Mouse (Mus musculus) Patski (cell line): ENCODE data around the gene U90926. TPM values are rescaled to one million over a fixed set of nuclear protein-coding genes. Genes with fewer than 3 reads are reported as not detected.

Source experiments
- ATAC-seq: fragments of 100-300 bp; one replicate; pipeline ENCODE4 v1.8.0; 2021
- CTCF ChIA-PET: fragments of 350-600 bp; sonication (Branson Sonifier 250); formaldehyde crosslinking; loops from one replicate; lab custom pipeline; 2022; ENCODE audit warnings: inconsistent platforms; lab: Charles Lee
- POLR2A ChIA-PET: fragments of 350-600 bp; sonication (Branson Sonifier 250); formaldehyde crosslinking; loops from one replicate; lab custom pipeline; 2022; ENCODE audit warnings: antibody characterized with exemption, inconsistent platforms; lab: Charles Lee
- DNase-seq: peaks from one replicate; pipeline ENCODE4 v3.0.0-alpha.2; 2011; ENCODE audit warnings: low read depth, low spot score
- H3K27me3 ChIP-seq: fragments of 371-371 bp; one replicate; pipeline ENCODE4 v1.5.1; 2021
- CTCF ChIP-seq: fragments of 100-300 bp; IDR thresholded peaks from one replicate; pipeline ENCODE4 v1.5.1; 2021
- in situ Hi-C: fragments of 300-500 bp; cut with MboI; formaldehyde crosslinking; loops from 3 replicates; pipeline ENCODE4 v1.11.1; 2018; ENCODE audit warnings: low pct_unique_long_range_greater_than_20kb, mixed read lengths
- polyA plus RNA-seq: library from polyadenylated mRNA; unstranded; gene quantifications from one replicate; pipeline ENCODE4 v1.2.3, GENCODE M21; 2021

U90926 gene
- polyA plus RNA-seq, 1 experiment from 2014 or later = 0.33 TPM

GRCm38 (mm10) chr5:92219826-92220225, 4.6 kb upstream of the U90926 start:
- TF ChIP-seq CTCF = no peak
- H3K27me3 ChIP-seq = no peaks in the 10 kb centered on the region
- ChIA-PET CTCF (interaction anchor here (1.2 to 3.5 kb wide), 8 partner anchors 9 to 206 kb away, joined by 3 to 15 read pairs (median 4); no protein-coding TSS in a partner anchor), POLR2A (interaction anchor here (0.6 to 0.9 kb wide), 2 partner anchors 14 to 1340 kb away, joined by 3 read pairs; no protein-coding TSS in a partner anchor)
- DNase-seq (peak; percentile 88), ATAC-seq (peak; percentile 97)
- in situ Hi-C loops = no loop called here

DNA sequence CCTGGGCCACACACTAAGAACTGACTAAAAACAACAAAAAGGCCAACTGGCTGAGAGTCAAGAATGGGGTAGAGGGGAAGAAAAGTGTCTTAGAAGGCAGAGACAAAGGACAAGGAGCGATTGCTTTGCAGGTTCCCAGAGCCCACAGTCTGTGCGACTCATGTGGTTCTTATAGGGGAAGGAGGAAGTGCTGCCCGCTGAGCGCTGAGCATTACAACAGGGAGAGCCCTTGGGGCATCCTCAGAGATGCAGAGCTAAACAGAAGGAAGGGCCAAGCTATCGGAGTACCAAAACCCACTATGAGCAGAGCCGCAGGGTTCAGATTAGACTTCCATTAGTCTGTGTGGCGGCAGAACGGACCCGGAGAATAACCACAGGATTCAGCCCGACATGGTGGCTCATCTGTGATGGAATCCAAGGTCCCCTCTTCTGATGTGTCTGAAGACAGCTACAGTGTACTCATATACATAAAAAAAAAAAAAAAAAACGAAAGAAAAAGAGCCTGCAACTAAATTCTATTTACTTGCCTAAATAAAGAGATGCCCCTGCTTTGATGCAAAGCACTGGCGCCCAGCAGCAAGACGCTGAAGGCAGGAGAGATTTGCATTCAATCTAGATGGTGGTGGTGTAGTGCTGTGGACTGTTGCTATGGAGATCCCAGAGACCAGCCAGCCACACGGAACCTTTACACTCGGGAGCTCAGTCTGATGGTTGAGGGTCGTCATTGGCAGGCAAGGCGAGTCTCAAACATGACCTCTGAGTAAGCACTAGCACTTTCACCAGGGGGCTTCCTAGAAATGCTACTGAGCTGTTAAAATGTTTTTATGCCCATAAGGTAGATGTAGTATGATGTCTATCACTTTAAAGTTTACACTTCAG, 3.9 kb upstream of the U90926 start:
- POLR2A ChIA-PET = no interaction called here
- DNase-seq (no peak), ATAC-seq (no peak)
- CTCF ChIA-PET = interaction anchor here (1.2 to 3.5 kb wide), 7 partner anchors 9 to 70 kb away, joined by 3 to 15 read pairs (median 5); no protein-coding TSS in a partner anchor
- in situ Hi-C loops = no loop called here
- no peaks in the 10 kb centered on the region for H3K27me3 ChIP-seq
- no peak for TF ChIP-seq CTCF

GRCm38 (mm10) chr5:92212231-92212630, 3.0 kb downstream of the U90926 start:
- in situ Hi-C loops = no loop called here
- TF ChIP-seq CTCF = no peak
- ChIA-PET CTCF (no interaction called here), POLR2A (no interaction called here)
- ATAC-seq (no peak), DNase-seq (no peak)
- H3K27me3 ChIP-seq = no peaks in the 10 kb centered on the region

DNA sequence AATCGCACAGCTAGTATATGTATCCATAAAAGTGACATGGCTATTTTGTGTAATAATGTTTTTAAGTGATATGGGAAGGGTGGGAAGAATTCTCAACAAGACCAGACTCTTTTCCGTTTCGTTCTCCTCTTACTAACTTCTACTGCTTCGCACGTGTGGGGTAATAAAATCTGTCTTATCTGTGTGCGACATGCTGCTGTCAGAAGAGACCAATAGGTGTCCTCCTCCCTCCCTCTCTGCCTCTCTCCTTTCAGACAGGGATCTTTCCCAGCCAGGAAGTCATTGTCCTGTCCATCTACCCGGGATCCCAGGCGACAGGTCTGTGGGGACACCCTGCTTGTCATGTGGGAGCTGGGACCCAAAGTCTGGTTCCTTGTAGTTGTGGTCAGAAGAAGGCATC, 5.0 kb downstream of the U90926 start:
- POLR2A ChIA-PET = no interaction called here
- ATAC-seq (no peak), DNase-seq (no peak)
- in situ Hi-C loops = no loop called here
- CTCF ChIA-PET = interaction anchor here (1.4 kb wide), 1 partner anchor 8 kb away, joined by 3 read pairs; no protein-coding TSS in a partner anchor
- TF ChIP-seq CTCF = no peak
- no peaks in the 10 kb centered on the region for H3K27me3 ChIP-seq

- ChIA-PET POLR2A (interaction anchor here (1.0 kb wide), 1 partner anchor 14 kb away, joined by 3 read pairs; no protein-coding TSS in a partner anchor), CTCF (interaction anchor here (1.1 to 3.4 kb wide), 6 partner anchors 9 to 35 kb away, joined by 3 to 15 read pairs (median 6); partner anchors contain the start of gene U90926)
- TF ChIP-seq CTCF = no peak
- in situ Hi-C loops = no loop called here
- H3K27me3 ChIP-seq = no peaks in the 10 kb centered on the region
- DNase-seq (no peak), ATAC-seq (no peak)
Observed at GRCm38 (mm10) chr5:92206121-92206520, 9.1 kb downstream of the U90926 start.

- in situ Hi-C loops = no loop called here
- POLR2A ChIA-PET = interaction anchor here (1.0 kb wide), 1 partner anchor 15 kb away, joined by 3 read pairs; no protein-coding TSS in a partner anchor
- no peaks in the 10 kb centered on the region for H3K27me3 ChIP-seq
- no peak for TF ChIP-seq CTCF
- ATAC-seq (peak; percentile 46), DNase-seq (peak; percentile 50)
- CTCF ChIA-PET = interaction anchor here (1.0 to 3.4 kb wide), 7 partner anchors 9 to 35 kb away, joined by 3 to 15 read pairs (median 6); partner anchors contain the start of gene U90926
Observed at GRCm38 (mm10) chr5:92205706-92206105, 9.5 kb downstream of the U90926 start.

DNA sequence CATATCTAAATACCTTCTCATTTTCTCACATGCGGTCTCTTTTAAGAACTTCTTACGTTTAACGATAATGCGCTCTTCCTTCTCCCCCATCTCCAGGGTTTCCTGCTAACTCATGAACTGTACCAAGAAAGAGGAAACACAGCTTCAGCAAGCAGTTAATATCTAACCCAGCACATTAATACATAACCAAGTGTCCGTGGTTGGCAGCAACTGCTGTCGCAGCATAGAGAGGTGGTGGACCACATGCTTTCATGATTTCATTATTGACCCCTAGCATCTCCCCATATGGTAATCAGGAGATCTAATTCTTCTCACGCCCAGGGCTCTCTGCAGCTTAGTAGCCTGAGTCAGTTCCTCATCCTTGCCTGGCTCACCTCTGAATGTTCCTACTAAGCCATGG, 10.0 kb downstream of the U90926 start:
- in situ Hi-C loops = no loop called here
- H3K27me3 ChIP-seq = no peaks in the 10 kb centered on the region
- ATAC-seq (peak; percentile 66), DNase-seq (peak; percentile 62)
- POLR2A ChIA-PET = interaction anchor here (1.0 kb wide), 1 partner anchor 15 kb away, joined by 3 read pairs; no protein-coding TSS in a partner anchor
- CTCF ChIA-PET = interaction anchor here (1.0 to 3.4 kb wide), 6 partner anchors 10 to 36 kb away, joined by 3 to 15 read pairs (median 6); no protein-coding TSS in a partner anchor
- no peak for TF ChIP-seq CTCF

DNA sequence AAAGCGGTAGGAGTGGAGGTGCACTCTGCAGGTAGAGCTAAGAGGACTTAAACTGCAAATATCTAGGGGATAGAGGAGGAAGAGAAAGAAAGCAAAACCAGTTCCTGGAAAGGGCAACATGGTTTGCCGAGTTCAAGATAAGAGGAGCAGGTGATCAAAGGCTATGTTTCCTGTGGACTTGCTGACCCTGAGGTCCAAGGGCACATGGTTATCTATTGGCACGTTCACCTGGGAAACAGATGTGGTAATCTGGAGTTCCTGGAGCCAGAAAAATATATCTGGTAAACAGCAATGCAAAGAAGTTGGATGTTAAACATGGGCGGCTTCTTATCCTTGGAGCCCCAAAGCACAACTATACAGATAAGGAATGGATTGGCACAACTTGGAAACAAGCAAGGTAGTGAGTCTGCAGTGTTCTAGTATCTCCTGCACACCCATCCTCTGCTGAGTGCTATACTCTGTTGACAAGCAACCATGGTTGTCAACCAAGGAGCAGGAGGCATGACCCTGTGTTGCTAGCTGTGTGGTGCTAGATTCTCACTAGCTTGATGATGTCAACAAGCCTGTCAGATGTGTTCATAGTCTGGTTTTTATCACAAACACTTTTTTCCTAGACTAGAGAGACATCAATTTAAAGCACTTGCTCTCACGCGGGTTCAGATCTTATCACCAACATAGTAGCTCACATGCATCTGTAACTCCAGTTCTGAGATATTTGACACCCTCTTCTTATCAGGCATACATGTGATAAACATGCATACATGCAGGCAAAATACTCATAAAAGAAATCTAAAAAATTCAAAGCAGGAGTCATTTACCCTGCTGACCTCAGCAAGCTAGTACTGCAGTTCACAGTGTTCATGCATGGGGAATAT, 10.8 kb downstream of the U90926 start:
- DNase-seq (no peak), ATAC-seq (no peak)
- ChIA-PET CTCF (interaction anchor here (0.9 to 3.4 kb wide), 6 partner anchors 9 to 40 kb away, joined by 3 to 15 read pairs (median 6); no protein-coding TSS in a partner anchor), POLR2A (no interaction called here)
- in situ Hi-C loops = no loop called here
- TF ChIP-seq CTCF = no peak
- H3K27me3 ChIP-seq = no peaks in the 10 kb centered on the region

DNA sequence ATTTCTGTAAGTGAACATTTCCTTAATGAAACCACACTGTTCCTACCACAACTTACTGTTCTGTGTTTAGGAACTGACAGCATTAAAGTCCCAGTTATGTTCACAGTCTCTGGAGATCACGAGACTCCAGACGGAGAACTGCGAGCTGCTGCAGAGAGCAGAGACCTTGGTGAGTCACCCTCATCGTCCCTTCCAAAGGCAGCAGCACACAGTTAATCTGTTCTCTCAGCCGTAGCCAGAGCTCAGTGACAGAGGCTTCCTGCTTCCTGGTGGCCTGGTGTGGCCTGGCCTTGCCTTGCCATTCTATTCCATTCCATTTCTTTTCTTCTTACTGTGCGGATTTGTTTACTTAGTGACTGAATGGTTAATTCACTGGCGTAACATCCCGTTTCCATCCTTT, 16.9 kb downstream of the U90926 start:
- ChIA-PET CTCF (interaction anchor here (1.5 kb wide), 1 partner anchor 43 kb away, joined by 6 read pairs; no protein-coding TSS in a partner anchor), POLR2A (no interaction called here)
- DNase-seq = no peak

More for the DNA sequence above, 16.9 kb downstream of the U90926 start:
- TF ChIP-seq CTCF = no peak
- no peaks in the 10 kb centered on the region for H3K27me3 ChIP-seq
- in situ Hi-C loops = no loop called here
- ATAC-seq = peak; percentile 89
